ENCODE assay signal across 13 mouse cellular contexts in genomic region chr5:105527477-105528331, GRCm38 (mm10). TPM values are rescaled to one million over a fixed set of nuclear protein-coding genes. Genes with fewer than 3 reads are reported as not detected.
DNase-seq lines count a peak whose midpoint lies in the region; ATAC-seq and TF ChIP-seq lines count a peak whose summit lies in the region.
"Had no signal": no experiment of that assay in that cellular context is flagged by ENCODE, and none has a peak within 500 bp of the region (broad histone marks: within the 10 kb centered on the region; RNA-seq: fewer than 3 reads in every experiment).

No protein-coding gene starts in this region.

- H3K27ac ChIP-seq in MEL (ENCODE audit: control insufficient read depth, low read depth, low read length), result peak overlapping the region; percentile 96
- H3K27ac ChIP-seq in heart, embryonic 10.5 days, result peak overlapping the region; percentile 77
- H3K27ac ChIP-seq in liver, embryonic 11.5 days (ENCODE audit: low read depth, low read length), result peak overlapping the region; percentile 84
- H3K27ac ChIP-seq in midbrain, embryonic 14.5 days (replicated peaks; ENCODE audit: low read depth, low read length), result no peak overlapping the region
- no peak overlapping the region for H3K27ac ChIP-seq in limb, embryonic 10.5 days
- H3K27ac ChIP-seq: neural tube, embryonic 15.5 days had no signal

- ATAC-seq in liver, embryonic 11.5 days (replicated peaks; ENCODE audit: low FRiP score), result peak; percentile 82
- no peak for ATAC-seq in midbrain, embryonic 14.5 days (ENCODE audit: low FRiP score, low TSS enrichment)
- ATAC-seq: forebrain, embryonic 14.5 days had no signal

- peak overlapping the region; percentile 48 for H3K4me2 ChIP-seq in liver, embryonic 11.5 days
- no peak overlapping the region for H3K4me2 ChIP-seq in midbrain, embryonic 14.5 days (ENCODE audit: low read length)
- H3K4me2 ChIP-seq: lung, embryonic 14.5 days; neural tube, embryonic 15.5 days had no signal

- peak; percentile 92 for DNase-seq in MEL (ENCODE audit: low read depth, low spot score)
- peak; percentile 75 for DNase-seq in adrenal gland, adult 2 months
- DNase-seq in heart, embryonic 10.5 days (ENCODE audit: low spot score), result peak; percentile 91
- peak; percentile 45 for DNase-seq in liver, embryonic 11.5 days (ENCODE audit: low spot score)
- no peak for DNase-seq in cerebellum, adult 9-10 months
- DNase-seq in cerebellum, postnatal 4 days (ENCODE audit: low spot score in 2 of 2), result no peak
- DNase-seq in midbrain, embryonic 14.5 days, result no peak
- no peak for DNase-seq in limb, embryonic 10.5 days (ENCODE audit: low spot score)
- DNase-seq: cerebellum, adult 11 months; lung, embryonic 14.5 days had no signal

- 51% methylated on average over 23 of the region's 23 CpGs for WGBS in heart, embryonic 10.5 days
- 53% methylated on average over 23 of the region's 23 CpGs for whole genome bisulfite sequencing in liver, embryonic 11.5 days
- WGBS in midbrain, embryonic 14.5 days, result 94% methylated on average over 23 of the region's 23 CpGs
- 90% methylated on average over 23 of the region's 23 CpGs for WGBS in limb, embryonic 10.5 days

- no peak for TF ChIP-seq CTCF in MEL (IDR thresholded peaks at IDR 0.05 in 2 of 3, conservative IDR thresholded peaks at IDR 0.05 in 1 of 3; ENCODE audit: control insufficient read depth in 1 of 3, insufficient read depth in 1 of 3, low read depth in 2 of 3, low read length in 3 of 3, poor library complexity in 1 of 3, severe bottlenecking in 1 of 3)

- peaks cover 38 to 45% of the 10 kb centered on the region in 2 experiments for H3K4me1 ChIP-seq in MEL (ENCODE audit: control insufficient read depth in 1 of 2, insufficient read depth in 2 of 2, low read length in 2 of 2)
- H3K4me1 ChIP-seq in heart, embryonic 10.5 days, result peaks cover 49% of the 10 kb centered on the region
- H3K4me1 ChIP-seq in liver, embryonic 11.5 days (replicated peaks; ENCODE audit: control insufficient read depth, insufficient read depth, low read length), result peaks cover 59% of the 10 kb centered on the region
- no peaks in the 10 kb centered on the region for H3K4me1 ChIP-seq in midbrain, embryonic 14.5 days (ENCODE audit: control insufficient read depth, insufficient read depth, low read length)
- H3K4me1 ChIP-seq in limb, embryonic 10.5 days, result no peaks in the 10 kb centered on the region
- H3K4me1 ChIP-seq: neural tube, embryonic 15.5 days had no signal

- no peak for TF ChIP-seq RAD21 in MEL (IDR thresholded peaks at IDR 0.05; ENCODE audit: low read depth, low read length)

- H3K79me2 ChIP-seq in MEL (ENCODE audit: control insufficient read depth, insufficient read depth, low read length, poor library complexity), result peaks cover 31% of the 10 kb centered on the region

- peak; percentile 86 to 95 for TF ChIP-seq EP300 in MEL (IDR thresholded peaks at IDR 0.05; ENCODE audit: low read depth in 1 of 2, low read length in 2 of 2)

- peak overlapping the region; percentile 62 for H3K9ac ChIP-seq in MEL (ENCODE audit: control insufficient read depth, low read depth, low read length, poor library complexity, severe bottlenecking)
- H3K9ac ChIP-seq in liver, embryonic 11.5 days (ENCODE audit: low read depth, low read length), result no peak overlapping the region; the same call in 1 of the 2 replicates
- no peak overlapping the region for H3K9ac ChIP-seq in midbrain, embryonic 14.5 days (replicated peaks; ENCODE audit: low read length)
- H3K9ac ChIP-seq: lung, embryonic 14.5 days; neural tube, embryonic 15.5 days had no signal

- peaks cover 13 to 51% of the 10 kb centered on the region in 2 experiments for H3K36me3 ChIP-seq in MEL (ENCODE audit: control insufficient read depth in 1 of 2, insufficient read depth in 2 of 2, low read length in 2 of 2)
- peaks cover 15% of the 10 kb centered on the region; the same call in 1 of the 2 replicates for H3K36me3 ChIP-seq in heart, embryonic 10.5 days
- H3K36me3 ChIP-seq in liver, embryonic 11.5 days (ENCODE audit: control insufficient read depth, insufficient read depth, low read length), result no peaks in the 10 kb centered on the region; the same call in 1 of the 2 replicates
- no peaks in the 10 kb centered on the region for H3K36me3 ChIP-seq in midbrain, embryonic 14.5 days (ENCODE audit: control insufficient read depth, insufficient read depth, low read length)
- no peaks in the 10 kb centered on the region for H3K36me3 ChIP-seq in limb, embryonic 10.5 days

- no peaks in the 10 kb centered on the region for H3K27me3 ChIP-seq in MEL (ENCODE audit: control insufficient read depth in 1 of 2, insufficient read depth in 2 of 2, low read length in 2 of 2)
- no peaks in the 10 kb centered on the region for H3K27me3 ChIP-seq in heart, embryonic 10.5 days (ENCODE audit: insufficient read depth, poor library complexity, severe bottlenecking)
- H3K27me3 ChIP-seq in liver, embryonic 11.5 days (replicated peaks; ENCODE audit: control insufficient read depth, insufficient read depth, low read length), result no peaks in the 10 kb centered on the region
- no peaks in the 10 kb centered on the region for H3K27me3 ChIP-seq in midbrain, embryonic 14.5 days (ENCODE audit: control insufficient read depth, insufficient read depth, low read length)
- no peaks in the 10 kb centered on the region for H3K27me3 ChIP-seq in limb, embryonic 10.5 days (ENCODE audit: low read depth, poor library complexity, severe bottlenecking)
- H3K27me3 ChIP-seq: neural tube, embryonic 15.5 days had no signal

- no peaks in the 10 kb centered on the region for H3K9me3 ChIP-seq in MEL (replicated peaks; ENCODE audit: insufficient read depth, low read length)
- H3K9me3 ChIP-seq in heart, embryonic 10.5 days, result no peaks in the 10 kb centered on the region
- no peaks in the 10 kb centered on the region for H3K9me3 ChIP-seq in liver, embryonic 11.5 days (ENCODE audit: control insufficient read depth, low read length)
- H3K9me3 ChIP-seq in midbrain, embryonic 14.5 days (ENCODE audit: control insufficient read depth, low read length), result no peaks in the 10 kb centered on the region
- no peaks in the 10 kb centered on the region for H3K9me3 ChIP-seq in limb, embryonic 10.5 days (replicated peaks)
- H3K9me3 ChIP-seq: G1E; neural tube, embryonic 15.5 days had no signal

- H3K4me3 ChIP-seq in MEL (ENCODE audit: control insufficient read depth in 1 of 2, insufficient read depth in 1 of 2, low read depth in 2 of 2, low read length in 2 of 2), result peak overlapping the region; percentile 39 to 52
- peak overlapping the region; percentile 31; the same call in 1 of the 2 replicates for H3K4me3 ChIP-seq in heart, embryonic 10.5 days
- no peak overlapping the region for H3K4me3 ChIP-seq in liver, embryonic 11.5 days (ENCODE audit: low read depth, low read length)
- no peak overlapping the region for H3K4me3 ChIP-seq in midbrain, embryonic 14.5 days (replicated peaks; ENCODE audit: low read depth, low read length)
- H3K4me3 ChIP-seq in limb, embryonic 10.5 days, result no peak overlapping the region
- H3K4me3 ChIP-seq: neural tube, embryonic 15.5 days had no signal

- TF ChIP-seq POLR2A in MEL (IDR thresholded peaks at IDR 0.05; ENCODE audit: control insufficient read depth in 1 of 2, insufficient read depth in 1 of 2, low read depth in 1 of 2, low read length in 2 of 2, poor library complexity in 1 of 2), result peak in 1 of 2 experiments; percentile 55; a peak in 1 of 4 replicates

TF ChIP-seq in MEL, 35 proteins besides CTCF, POLR2A, EP300 and RAD21 (continues in another document):
- TF ChIP-seq USF1 (IDR thresholded peaks at IDR 0.05; ENCODE audit: low read depth, low read length), result no peak; the same call in 1 of the 2 replicates
- 0 out of 2 replicates have a peak, but pooled peaks have one; percentile 28 for TF ChIP-seq TBP (IDR thresholded peaks at IDR 0.05; ENCODE audit: low read depth, low read length)
- no peak for TF ChIP-seq USF2 (IDR thresholded peaks at IDR 0.05; ENCODE audit: borderline replicate concordance in 1 of 2, insufficient read depth in 1 of 2, low read depth in 1 of 2, low read length in 2 of 2)
- no peak; the same call in 1 of the 2 replicates for TF ChIP-seq CHD1 (IDR thresholded peaks at IDR 0.05; ENCODE audit: low read depth, low read length)
- peak; percentile 17; the same call in 1 of the 2 replicates for TF ChIP-seq KAT2A (conservative IDR thresholded peaks at IDR 0.05; ENCODE audit: low read depth, low read length)
- peak; percentile 66; the same call in 1 of the 2 replicates for TF ChIP-seq POLR2AphosphoS2 (IDR thresholded peaks at IDR 0.05; ENCODE audit: low read length)
- TF ChIP-seq POLR2AphosphoS5 (IDR thresholded peaks at IDR 0.05; ENCODE audit: borderline replicate concordance, low read depth, low read length), result no peak
- TF ChIP-seq MEF2A (IDR thresholded peaks at IDR 0.05; ENCODE audit: extremely low read depth, insufficient replicate concordance, low read depth, low read length, poor library complexity, severe bottlenecking), result no peak
- peak; percentile 49 for TF ChIP-seq NELFE (IDR thresholded peaks at IDR 0.05; ENCODE audit: low read depth, low read length)
- peak; percentile 99 for TF ChIP-seq ETS1 (IDR thresholded peaks at IDR 0.05; ENCODE audit: low read depth, low read length)
- TF ChIP-seq MYC (IDR thresholded peaks at IDR 0.05; ENCODE audit: low read depth, low read length), result peak; percentile 89; the same call in 1 of the 2 replicates
- TF ChIP-seq ZC3H11A (IDR thresholded peaks at IDR 0.05; ENCODE audit: low read depth, low read length), result no peak
- TF ChIP-seq TCF12 (IDR thresholded peaks at IDR 0.05; ENCODE audit: low read depth, low read length), result peak; percentile 85
- peak; percentile 83 for TF ChIP-seq ELF1 (IDR thresholded peaks at IDR 0.05; ENCODE audit: low read depth, low read length)
- TF ChIP-seq MAFK (IDR thresholded peaks at IDR 0.05; ENCODE audit: borderline replicate concordance, low read depth, low read length), result peak; percentile 14; the same call in 1 of the 2 replicates
- peak; percentile 57 for TF ChIP-seq TAL1 (IDR thresholded peaks at IDR 0.05; ENCODE audit: low read length)
- no peak for TF ChIP-seq E2F4 (IDR thresholded peaks at IDR 0.05; ENCODE audit: borderline replicate concordance, low read depth, low read length)
- peak; percentile 67 for TF ChIP-seq MAX (IDR thresholded peaks at IDR 0.05; ENCODE audit: low read length)

RNA-seq across cellular contexts. Expression of gene Lrrc8c, which starts 8.5 kb away (rescaled TPM):
- total RNA-seq in MEL (2012; rRNA removed), result 25.5 and 33.0 TPM in 2 replicates
- polyA plus RNA-seq in MEL (2012; ENCODE audit: insufficient read depth in 1 of 2, insufficient read length in 2 of 2, low read depth in 1 of 2, low replicate concordance in 2 of 2, missing spikeins in 1 of 2), result 10 to 100 TPM in 1 of 2 experiments, not detected in 1; 46.0 TPM
- 10 to 100 TPM; 21.5 to 25.9 TPM for total RNA-seq in adrenal gland, adult 2 months (2021)
- 43.5 and 63.9 TPM in 2 replicates for polyA plus RNA-seq in adrenal gland, adult 2 months (2012; rRNA removed)
- 26.0 and 26.7 TPM in 2 replicates for polyA plus RNA-seq in heart, embryonic 10.5 days (2016; fragmentation: Nextera tagmentation; extraction: Ambion mirVana)
- 30.4 and 33.8 TPM in 2 replicates for polyA plus RNA-seq in liver, embryonic 11.5 days (2014; fragmentation: Nextera tagmentation; extraction: Ambion mirVana)
- 13.0 and 16.7 TPM in 2 replicates for polyA plus RNA-seq in midbrain, embryonic 14.5 days (2014; fragmentation: Nextera tagmentation; extraction: Ambion mirVana)
- 11.1 and 14.2 TPM in 2 replicates for polyA plus RNA-seq in limb, embryonic 10.5 days (2016; fragmentation: Nextera tagmentation; extraction: Ambion mirVana)

Comparison
In these comparisons a context has a peak if more than half of its experiments do, and no peak if none do; other contexts are left out.
1. DNase-seq: peak in MEL (single experiment), adrenal gland, adult 2 months (single experiment), heart, embryonic 10.5 days (single experiment) and liver, embryonic 11.5 days (single experiment); none in cerebellum, adult 9-10 months (single experiment), cerebellum, postnatal 4 days (0 of 2), midbrain, embryonic 14.5 days (single experiment) and limb, embryonic 10.5 days (single experiment).
2. H3K27ac ChIP-seq: peak in MEL (single experiment), heart, embryonic 10.5 days (single experiment) and liver, embryonic 11.5 days (single experiment); none in midbrain, embryonic 14.5 days (single experiment) and limb, embryonic 10.5 days (single experiment).
3. H3K4me3 ChIP-seq: peak in MEL (2 of 2) and heart, embryonic 10.5 days (single experiment); none in liver, embryonic 11.5 days (single experiment), midbrain, embryonic 14.5 days (single experiment) and limb, embryonic 10.5 days (single experiment).